Mouse (Mus musculus) neural tube, embryonic 15.5 days (tissue): ENCODE data around the gene Psmg4. TPM values are rescaled to one million over a fixed set of nuclear protein-coding genes. Genes with fewer than 3 reads are reported as not detected.

ENCODE experiments used
- ATAC-seq: fragments of 200-750 bp; cut with Nextera tagmentation; 2 replicates; pipeline ENCODE4 v1.8.0; 2017; ENCODE audit warnings: mild to moderate bottlenecking, moderate TSS enrichment, moderate library complexity; ENCODE audit not compliant: low FRiP score
- H3K27ac ChIP-seq: fragments of 300-500 bp; sonication (generic); replicated peaks from 2 replicates; pipeline ENCODE4 v1.5.1; 2015; ENCODE audit warnings: mild to moderate bottlenecking, inconsistent platforms
- H3K27me3 ChIP-seq: fragments of 300-500 bp; sonication (generic); replicated peaks from 2 replicates; pipeline ENCODE4 v1.6.1; 2015; ENCODE audit warnings: inconsistent platforms
- H3K36me3 ChIP-seq: fragments of 300-500 bp; sonication (generic); 2 replicates; pipeline ENCODE4 v1.6.1; 2015; ENCODE audit warnings: inconsistent platforms
- H3K4me1 ChIP-seq: fragments of 300-500 bp; sonication (generic); 2 replicates; pipeline ENCODE4 v1.6.1; 2015; ENCODE audit warnings: inconsistent platforms
- H3K4me2 ChIP-seq: fragments of 300-500 bp; sonication (generic); 2 replicates; pipeline ENCODE4 v1.6.1; 2015; ENCODE audit warnings: inconsistent platforms, mild to moderate bottlenecking, moderate library complexity
- H3K4me3 ChIP-seq: fragments of 300-500 bp; sonication (generic); replicated peaks from 2 replicates; pipeline ENCODE4 v1.5.1; 2015; ENCODE audit warnings: mild to moderate bottlenecking, inconsistent platforms
- H3K9ac ChIP-seq: fragments of 300-500 bp; sonication (generic); replicated peaks from 2 replicates; pipeline ENCODE4 v1.6.1; 2015; ENCODE audit warnings: mild to moderate bottlenecking, inconsistent platforms
- H3K9me3 ChIP-seq: fragments of 300-500 bp; sonication (generic); replicated peaks from 2 replicates; pipeline ENCODE4 v1.6.1; 2016; ENCODE audit warnings: inconsistent platforms
- WGBS: fragments of 180-500 bp; shearing (Covaris S2); methylation state at CpG from one replicate; pipeline ENCODE4 v1.1.7; 2015; ENCODE audit warnings: mixed read lengths; 5-methylcytosine and 5-hydroxymethylcytosine counted together
- polyA plus RNA-seq: library from polyadenylated mRNA; unstranded; fragments of >200 nt; fragmentation: Nextera tagmentation; extraction: Ambion mirVana; gene quantifications from 2 replicates; pipeline ENCODE4 v1.2.1, GENCODE M21; 2015

The Psmg4 gene
- 86.8 and 96.5 TPM in 2 replicates for polyA plus RNA-seq

DNA sequence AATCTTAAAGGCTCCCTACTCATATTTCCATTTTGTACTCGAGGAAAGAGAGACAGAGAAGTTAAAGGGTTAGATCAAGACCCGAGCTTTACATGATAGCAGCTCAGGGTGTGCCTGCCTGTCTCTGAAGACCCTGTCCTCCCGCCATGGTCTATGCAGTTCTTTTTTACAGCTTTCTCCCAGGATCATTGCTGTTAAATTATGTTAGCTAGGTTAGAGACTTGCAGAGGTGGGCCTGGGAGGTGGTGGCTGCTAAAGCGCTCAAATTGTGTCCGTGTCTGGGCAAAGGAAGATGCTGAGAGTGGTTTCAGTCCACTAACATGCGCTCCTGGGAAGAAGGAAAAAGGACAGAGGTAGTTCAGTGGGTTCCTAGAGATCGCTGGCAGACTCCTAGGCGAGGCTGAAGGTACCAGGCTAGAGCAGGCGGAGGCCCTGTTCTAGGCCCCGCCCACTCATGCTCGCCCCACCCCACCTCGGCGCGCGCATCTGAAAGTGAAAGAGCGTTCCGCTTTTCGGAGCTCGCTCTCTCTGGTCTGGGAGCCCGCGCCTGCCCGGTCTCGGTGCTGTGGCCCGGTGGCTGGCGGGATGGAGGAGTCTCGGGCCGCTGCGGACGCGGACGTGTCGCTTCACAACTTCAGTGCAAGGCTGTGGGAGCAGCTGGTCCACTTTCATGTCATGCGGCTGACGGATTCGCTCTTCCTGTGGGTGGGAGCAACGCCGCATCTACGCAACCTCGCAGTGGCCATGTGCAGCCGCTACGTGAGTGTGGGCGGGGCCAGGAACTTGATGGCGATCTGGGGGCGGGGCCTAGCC lies at the start of gene Psmg4:
TSS of gene Psmg4 (plus strand) at position 474 of the 813 bp plus-strand sequence.
- 2% methylated on average over 44 of the region's 44 CpGs for WGBS
- peak; percentile 96 for ATAC-seq
- peak within 1 kb of the TSS; percentile 79 for H3K4me2 ChIP-seq

GRCm38 (mm10) chr13:34113086-34113485 lies 49.7 kb upstream of the Psmg4 start:
- 87% methylated on average over 3 of the region's 3 CpGs for WGBS
- H3K27ac ChIP-seq: no peak overlapping the region
- no peaks in the 10 kb centered on the region for H3K9me3 ChIP-seq
- ATAC-seq: no peak
- H3K36me3 ChIP-seq: no peaks in the 10 kb centered on the region
- no peaks in the 10 kb centered on the region for H3K27me3 ChIP-seq
- H3K9ac ChIP-seq: no peak overlapping the region
- no peaks in the 10 kb centered on the region for H3K4me1 ChIP-seq
- H3K4me3 ChIP-seq: no peak overlapping the region
- H3K4me2 ChIP-seq: no peak overlapping the region

More for the DNA sequence above, at the start of gene Psmg4:
- Histone ChIP-seq H3K9ac (peak within 1 kb of the TSS; percentile 80), H3K4me1 (peaks cover 21% of the 10 kb centered on the region), H3K9me3 (no peaks in the 10 kb centered on the region), H3K36me3 (peaks cover 9% of the 10 kb centered on the region), H3K27me3 (no peaks in the 10 kb centered on the region), H3K27ac (peak within 1 kb of the TSS; percentile 95), H3K4me3 (peak within 1 kb of the TSS; percentile 85)

GRCm38 (mm10) chr13:34114654-34115053 lies 48.1 kb upstream of the Psmg4 start:
- H3K9ac ChIP-seq: no peak overlapping the region
- ATAC-seq: no peak
- no peaks in the 10 kb centered on the region for H3K27me3 ChIP-seq
- H3K36me3 ChIP-seq: no peaks in the 10 kb centered on the region
- H3K9me3 ChIP-seq: no peaks in the 10 kb centered on the region
- H3K4me3 ChIP-seq: no peak overlapping the region
- 72% methylated on average over 4 of the region's 4 CpGs for WGBS
- H3K4me2 ChIP-seq: no peak overlapping the region
- H3K4me1 ChIP-seq: no peaks in the 10 kb centered on the region
- no peak overlapping the region for H3K27ac ChIP-seq

- no peak overlapping the region for H3K4me3 ChIP-seq
- H3K36me3 ChIP-seq: no peaks in the 10 kb centered on the region
- no peaks in the 10 kb centered on the region for H3K27me3 ChIP-seq
- no peak overlapping the region for H3K4me2 ChIP-seq
- no peaks in the 10 kb centered on the region for H3K9me3 ChIP-seq
- 87% methylated on average over 6 of the region's 6 CpGs for WGBS
- no peak overlapping the region for H3K9ac ChIP-seq
- no peaks in the 10 kb centered on the region for H3K4me1 ChIP-seq
- no peak for ATAC-seq
- no peak overlapping the region for H3K27ac ChIP-seq
Observed at GRCm38 (mm10) chr13:34116508-34116907, 46.3 kb upstream of the Psmg4 start.

- Histone ChIP-seq H3K9me3 (no peaks in the 10 kb centered on the region), H3K9ac (no peak overlapping the region), H3K27me3 (no peaks in the 10 kb centered on the region), H3K4me2 (no peak overlapping the region), H3K4me3 (no peak overlapping the region), H3K4me1 (peaks cover 7% of the 10 kb centered on the region), H3K36me3 (no peaks in the 10 kb centered on the region), H3K27ac (no peak overlapping the region)
- 70% methylated on average over 4 of the region's 4 CpGs for WGBS
- no peak for ATAC-seq
Observed at GRCm38 (mm10) chr13:34118816-34119215, 43.9 kb upstream of the Psmg4 start.

DNA sequence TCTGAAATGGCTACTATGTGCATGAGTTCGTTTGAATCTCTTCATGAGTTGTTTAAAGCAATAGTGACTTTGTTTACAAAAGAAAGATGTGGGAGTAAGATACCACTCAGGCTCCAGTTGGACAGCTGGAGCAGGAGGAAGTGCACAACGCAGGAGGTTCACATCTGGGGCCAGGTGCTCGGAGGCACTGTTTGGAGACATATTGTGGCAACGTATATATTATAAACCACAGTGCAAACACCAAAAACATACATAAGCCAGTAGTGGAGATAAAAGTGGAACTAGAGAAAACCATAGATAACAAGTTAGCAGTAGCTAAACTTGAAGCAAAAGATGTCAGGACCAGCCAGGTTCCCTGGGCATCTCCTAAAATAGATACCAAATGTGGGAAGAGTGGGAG lies 43.4 kb upstream of the Psmg4 start:
- H3K9ac ChIP-seq: no peak overlapping the region
- no peaks in the 10 kb centered on the region for H3K27me3 ChIP-seq
- ATAC-seq: no peak
- H3K4me3 ChIP-seq: no peak overlapping the region
- WGBS: 82% methylated on average over 4 of the region's 4 CpGs
- no peaks in the 10 kb centered on the region for H3K36me3 ChIP-seq
- H3K4me1 ChIP-seq: peaks cover 12% of the 10 kb centered on the region
- H3K9me3 ChIP-seq: no peaks in the 10 kb centered on the region
- no peak overlapping the region for H3K27ac ChIP-seq
- H3K4me2 ChIP-seq: no peak overlapping the region

GRCm38 (mm10) chr13:34120536-34120935 lies 42.2 kb upstream of the Psmg4 start:
- Histone ChIP-seq H3K27ac (no peak overlapping the region), H3K9me3 (no peaks in the 10 kb centered on the region), H3K36me3 (no peaks in the 10 kb centered on the region), H3K4me3 (no peak overlapping the region), H3K9ac (no peak overlapping the region), H3K4me2 (no peak overlapping the region), H3K27me3 (no peaks in the 10 kb centered on the region), H3K4me1 (peaks cover 24% of the 10 kb centered on the region)
- ATAC-seq: no peak
- 93% methylated on average over 2 of the region's 2 CpGs for WGBS

DNA sequence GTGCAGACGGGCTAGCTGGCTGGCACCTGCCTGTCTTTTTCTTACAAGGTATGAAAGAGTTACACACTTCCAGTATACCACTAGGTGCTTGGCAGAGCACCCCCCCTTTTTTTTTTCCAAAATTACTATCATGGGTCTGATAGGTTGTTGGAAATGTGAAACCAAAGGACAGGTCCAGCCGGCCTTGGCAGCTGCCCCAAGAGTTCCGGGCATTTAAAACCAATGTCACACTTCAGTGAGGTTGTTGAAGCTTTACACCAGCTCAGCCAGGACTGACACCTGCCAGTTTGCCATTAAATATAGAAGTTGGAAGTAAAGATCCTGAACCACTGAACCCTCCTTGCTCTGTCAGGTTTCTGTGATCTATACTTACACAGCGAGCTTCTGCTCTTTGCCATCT lies 37.1 kb upstream of the Psmg4 start:
- peaks cover 26% of the 10 kb centered on the region for H3K4me1 ChIP-seq
- WGBS: 21% methylated on average over 4 of the region's 4 CpGs
- no peak for ATAC-seq
- H3K4me2 ChIP-seq: peak overlapping the region; percentile 77
- H3K4me3 ChIP-seq: peak overlapping the region; percentile 38
- H3K27me3 ChIP-seq: no peaks in the 10 kb centered on the region
- H3K9me3 ChIP-seq: no peaks in the 10 kb centered on the region
- 0 out of 2 replicates have a peak overlapping the region, but pooled peaks have one; percentile 24 for H3K27ac ChIP-seq
- peak overlapping the region; percentile 50 for H3K9ac ChIP-seq
- H3K36me3 ChIP-seq: no peaks in the 10 kb centered on the region

DNA sequence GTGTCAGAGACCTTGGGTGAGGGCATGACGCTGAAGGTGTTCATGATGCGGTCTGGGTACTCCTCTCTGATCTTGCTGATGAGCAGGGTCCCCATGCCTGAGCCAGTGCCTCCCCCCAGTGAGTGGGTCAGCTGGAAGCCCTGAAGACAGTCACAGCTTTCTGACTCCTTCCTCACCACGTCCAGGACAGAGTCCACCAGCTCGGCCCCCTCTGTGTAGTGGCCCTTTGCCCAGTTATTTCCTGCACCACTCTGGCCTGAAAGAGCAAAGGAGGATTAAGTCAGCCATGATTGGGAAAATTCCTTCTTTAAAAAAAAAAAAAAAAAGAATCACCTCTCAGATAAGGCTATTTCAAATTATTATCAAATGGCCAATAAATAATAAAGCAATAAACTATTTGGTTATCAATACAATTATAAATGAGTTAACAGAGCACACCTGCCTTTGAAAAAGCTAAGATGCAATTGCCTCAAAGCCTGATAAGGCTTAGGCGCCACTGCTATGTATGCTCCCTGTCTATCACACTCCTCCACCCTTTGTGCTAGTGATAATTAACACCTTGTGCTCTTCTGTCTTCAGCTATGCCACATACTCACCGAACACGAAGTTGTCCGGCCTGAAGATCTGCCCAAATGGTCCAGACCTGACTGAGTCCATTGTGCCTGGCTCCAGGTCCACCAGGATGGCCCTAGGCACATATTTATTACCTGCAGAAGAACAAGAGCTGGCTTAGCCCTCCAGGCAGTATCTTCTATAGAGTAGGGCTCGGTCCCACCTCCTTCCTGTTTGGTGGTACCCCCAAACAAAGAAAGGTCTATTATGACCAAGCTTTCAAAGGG lies 34.3 kb upstream of the Psmg4 start:
- WGBS: 14% methylated on average over 9 of the region's 9 CpGs
- no peaks in the 10 kb centered on the region for H3K27me3 ChIP-seq
- peak overlapping the region; percentile 97 for H3K27ac ChIP-seq
- H3K36me3 ChIP-seq: no peaks in the 10 kb centered on the region
- peaks cover 40% of the 10 kb centered on the region for H3K4me1 ChIP-seq
- H3K9ac ChIP-seq: peak overlapping the region; percentile 100
- no peak for ATAC-seq
- H3K4me3 ChIP-seq: peak overlapping the region; percentile 92
- no peaks in the 10 kb centered on the region for H3K9me3 ChIP-seq
- H3K4me2 ChIP-seq: peak overlapping the region; percentile 76

- Histone ChIP-seq H3K4me1 (peaks cover 39% of the 10 kb centered on the region), H3K27me3 (no peaks in the 10 kb centered on the region), H3K27ac (peak overlapping the region; percentile 97), H3K36me3 (no peaks in the 10 kb centered on the region), H3K4me3 (peak overlapping the region; percentile 92), H3K4me2 (peak overlapping the region; percentile 76), H3K9me3 (no peaks in the 10 kb centered on the region), H3K9ac (peak overlapping the region; percentile 100)
- peak; percentile 12; the same call in 1 of the 2 replicates for ATAC-seq
- WGBS: under 1% methylated on average over 31 of the region's 31 CpGs
Observed at GRCm38 (mm10) chr13:34129485-34130225, 33.1 kb upstream of the Psmg4 start.

DNA sequence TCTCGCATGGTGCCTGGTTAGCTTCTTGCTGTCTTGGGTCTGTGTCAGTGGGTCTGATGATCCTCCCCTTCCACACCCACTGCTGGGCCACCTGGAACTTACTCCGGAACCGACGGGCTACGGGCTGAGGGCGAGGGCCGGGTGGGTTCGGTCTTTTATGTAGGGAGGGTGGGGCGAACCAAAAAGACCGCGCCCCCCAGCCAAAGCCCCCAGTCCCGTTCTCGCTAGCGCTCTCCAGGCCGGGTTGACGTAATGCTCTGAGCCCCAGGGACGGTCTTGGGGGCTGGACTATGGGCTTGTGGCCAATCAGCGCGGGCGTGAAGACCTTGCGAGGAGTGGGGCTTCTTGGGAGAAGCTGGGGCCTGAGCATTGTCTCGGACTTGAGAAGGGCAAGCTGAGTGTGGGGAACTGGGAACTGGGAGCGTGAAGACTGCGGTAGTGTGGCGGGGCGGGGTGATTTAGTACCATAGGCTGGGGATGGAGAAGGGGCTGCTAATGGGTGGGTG lies 32.5 kb upstream of the Psmg4 start, which contains the start of gene Tubb2b:
TSS of gene Tubb2b (minus strand) at position 241 of the 506 bp plus-strand sequence.
- under 1% methylated on average over 26 of the region's 26 CpGs for WGBS
- Histone ChIP-seq H3K4me2 (peak within 1 kb of the TSS; percentile 76), H3K27ac (peak within 1 kb of the TSS; percentile 97), H3K27me3 (no peaks in the 10 kb centered on the region), H3K4me1 (peaks cover 39% of the 10 kb centered on the region), H3K9me3 (no peaks in the 10 kb centered on the region), H3K36me3 (no peaks in the 10 kb centered on the region), H3K4me3 (peak within 1 kb of the TSS; percentile 92), H3K9ac (peak within 1 kb of the TSS; percentile 100)
- ATAC-seq: peak; percentile 93
